Mouse (Mus musculus): Measurements from ENCODE around the gene Gm11037.

GRCm38 (mm10) chr2:131140533-131140905 is 7.2 kb downstream of the Gm11037 start:
- TF ChIP-seq POLR2A (IDR thresholded peaks at IDR 0.05; ENCODE audit: extremely low read depth, insufficient read depth, low read length) (no peak), CTCF (IDR thresholded peaks at IDR 0.05; ENCODE audit: extremely low read depth, insufficient read depth, low read length) (no peak)
